Mouse (Mus musculus) spleen, adult 18-20 months (tissue): Measurements from ENCODE around the gene Ubxn1.
"Not testable (repeated sequence)": the region's sequence is repeated elsewhere in the genome, so short reads cannot be mapped to it uniquely, and the experiment has no call there.

Source experiments
- DNase-seq, 2 experiments: peaks; one replicate each; pipeline ENCODE4 v3.0.0; 2022; ENCODE audit warnings: mixed read lengths in 2 of 2

Gene Ubxn1

GRCm38 (mm10) chr19:8871267-8872186, at the start of gene Ubxn1:
Gene Ubxn1, plus strand, starts transcription at chr19:8871496.
- peak; percentile 92 to 93 for DNase-seq

- no peak for DNase-seq
Observed at GRCm38 (mm10) chr19:8822696-8823095, 48.6 kb upstream of the Ubxn1 start.

DNA sequence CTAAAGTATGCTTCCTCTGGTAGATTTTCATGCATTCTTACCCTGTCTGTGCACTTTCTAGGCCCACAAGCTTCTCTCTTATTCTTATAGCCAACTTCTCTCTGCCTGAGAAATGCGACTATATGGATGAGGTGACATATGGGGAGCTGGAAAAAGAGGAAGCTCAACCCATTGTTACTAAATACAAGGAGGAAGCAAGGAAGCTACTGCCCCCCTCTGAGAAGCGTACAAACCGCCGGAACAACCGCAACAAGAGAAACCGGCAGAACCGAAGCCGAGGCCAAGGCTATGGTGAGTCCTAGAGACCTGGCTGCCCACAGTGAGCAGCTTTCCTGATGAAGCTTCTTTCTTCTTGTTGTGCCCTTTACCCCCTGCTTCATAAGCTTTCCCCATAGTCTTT, 41.6 kb upstream of the Ubxn1 start, which contains the start of gene AC129217.1:
Gene AC129217.1 (plus strand): TSS at position 114 of the 400 bp plus-strand sequence.
- DNase-seq: no peak

GRCm38 (mm10) chr19:8830664-8831063, 40.6 kb upstream of the Ubxn1 start:
- no peak for DNase-seq

DNA sequence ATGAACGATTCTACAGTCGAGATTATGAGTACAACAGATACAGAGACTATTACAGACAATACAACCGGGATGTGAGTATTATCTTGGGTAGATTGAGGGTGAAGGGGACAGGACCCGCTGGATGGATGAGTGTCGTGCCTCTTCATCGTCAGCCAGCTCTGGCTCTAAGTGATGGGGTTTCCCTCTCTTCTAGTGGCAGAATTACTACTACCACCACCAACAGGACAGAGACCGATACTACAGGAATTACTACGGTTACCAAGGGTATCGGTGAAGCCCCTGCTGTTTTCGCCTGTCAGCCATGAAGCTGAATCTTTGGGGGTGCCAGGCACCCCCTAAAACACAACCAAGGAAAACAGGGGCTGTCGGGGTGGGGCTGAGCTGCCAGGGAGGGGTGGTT, 40.0 kb upstream of the Ubxn1 start:
- DNase-seq: no peak

DNA sequence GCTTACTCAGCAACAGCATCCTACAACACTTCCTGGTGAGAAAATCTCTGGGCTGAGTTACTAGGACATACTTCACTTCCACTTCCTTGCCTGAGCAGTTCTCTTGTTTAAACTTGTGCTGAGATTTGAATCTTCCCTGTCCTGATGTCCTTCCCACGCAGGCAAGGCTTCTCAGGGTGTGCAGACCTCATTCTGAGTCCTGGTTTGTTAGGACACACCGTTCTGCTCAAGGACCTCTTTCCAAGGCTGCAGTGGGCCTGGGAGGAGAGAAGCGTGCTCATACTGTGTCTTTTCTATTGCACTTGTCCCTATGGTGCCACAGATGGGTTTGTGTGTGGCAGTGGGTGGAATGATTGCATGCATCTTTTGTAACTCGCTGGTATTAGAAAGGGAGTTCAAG, 38.3 kb upstream of the Ubxn1 start:
- no peak for DNase-seq

DNA sequence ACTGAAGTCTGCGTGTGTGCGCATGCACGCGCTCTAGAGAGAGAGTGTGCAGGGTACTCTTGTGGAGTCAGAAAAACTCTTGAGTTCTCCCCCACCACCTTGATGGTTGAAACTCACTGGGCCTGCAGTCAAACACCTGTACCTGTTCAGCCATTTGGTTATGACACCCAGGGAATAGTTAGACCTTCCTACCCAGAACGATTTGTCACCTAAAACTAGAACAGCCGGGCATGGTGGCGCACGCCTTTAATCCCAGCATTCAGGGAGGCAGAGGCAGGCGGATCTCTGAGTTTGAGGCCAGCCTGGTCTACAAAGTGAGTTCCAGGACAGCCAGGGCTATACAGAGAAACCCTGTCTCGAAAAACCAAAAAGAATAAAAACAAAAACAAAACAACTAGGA, 35.0 kb upstream of the Ubxn1 start:
- DNase-seq: not testable (repeated sequence)

DNA sequence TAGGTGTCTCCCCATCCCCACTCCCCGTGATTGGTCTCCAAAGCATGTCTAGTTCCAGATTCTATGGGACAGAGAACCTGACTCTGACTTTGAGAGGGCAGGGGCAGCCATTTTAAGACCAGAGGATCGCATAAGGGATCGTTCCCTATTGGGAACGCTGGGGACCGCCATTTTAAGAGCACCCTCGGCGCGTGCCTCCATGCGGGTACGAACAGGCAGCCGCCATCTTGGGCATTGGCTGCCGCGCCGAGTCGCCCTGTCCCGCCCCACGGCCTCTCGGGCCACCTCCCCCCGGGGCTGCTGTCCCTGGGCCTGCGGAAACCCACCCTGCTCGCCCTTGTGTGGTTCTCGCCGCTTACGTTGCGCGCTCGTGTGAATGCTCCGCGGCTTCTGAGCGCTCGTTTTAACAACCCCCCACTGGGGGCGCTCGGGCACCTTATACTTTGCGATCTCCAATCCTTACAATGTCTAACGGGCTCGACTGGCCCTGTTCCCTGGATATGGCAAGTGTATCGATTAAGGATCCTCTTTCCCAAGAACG, 34.0 kb upstream of the Ubxn1 start, which contains the start of gene Bscl2:
Gene Bscl2 (plus strand): TSS at position 217 of the 541 bp plus-strand sequence.
- peak; percentile 67 to 87 for DNase-seq

- peak in 1 of 2 experiments; percentile 27 for DNase-seq
Observed at GRCm38 (mm10) chr19:8838041-8838730, 33.1 kb upstream of the Ubxn1 start.

DNA sequence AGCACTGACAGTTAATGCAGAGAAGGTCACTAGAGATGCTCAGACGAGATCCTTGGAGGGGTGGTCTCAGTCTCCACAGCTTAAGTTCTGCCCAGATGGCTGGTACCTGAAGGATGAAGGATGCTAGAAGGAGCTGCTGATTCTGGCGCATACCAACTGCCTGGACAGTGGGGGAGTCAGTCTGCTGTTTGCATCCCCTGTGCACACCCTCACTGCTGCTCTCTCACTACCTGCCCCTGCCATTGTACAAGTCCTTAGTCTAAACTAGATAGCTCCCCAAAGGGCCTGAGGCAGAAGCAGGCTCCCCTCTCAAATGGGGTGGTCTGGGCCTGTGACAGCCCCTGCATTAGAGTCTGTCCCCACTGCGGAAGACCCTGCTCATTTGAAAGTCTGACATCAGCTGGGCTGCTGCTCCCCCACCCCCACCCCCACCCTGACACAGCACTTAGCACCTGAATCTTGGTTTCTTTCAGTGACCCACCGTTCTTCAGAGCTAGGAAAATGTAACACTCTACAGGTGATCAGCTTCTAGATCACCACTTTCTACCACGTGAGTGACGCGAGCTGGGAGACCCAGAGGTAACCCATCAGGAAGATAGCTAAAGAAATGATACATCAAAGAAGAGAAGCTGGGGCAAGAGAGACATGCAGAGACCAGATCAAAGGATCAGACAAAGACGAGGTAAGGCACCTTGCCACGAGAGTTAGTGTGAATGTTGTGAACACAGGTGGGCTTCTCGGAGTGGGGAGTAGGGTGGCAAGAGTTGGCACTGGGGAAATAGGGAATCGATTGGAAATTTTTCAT, 32.0 kb upstream of the Ubxn1 start, which contains the start of gene Gng3:
Gene Gng3 (minus strand): TSS at position 92 of the 805 bp plus-strand sequence.
- DNase-seq: no peak

- DNase-seq: peak; percentile 62 to 74
Observed at GRCm38 (mm10) chr19:8839908-8840791, 31.1 kb upstream of the Ubxn1 start.

DNA sequence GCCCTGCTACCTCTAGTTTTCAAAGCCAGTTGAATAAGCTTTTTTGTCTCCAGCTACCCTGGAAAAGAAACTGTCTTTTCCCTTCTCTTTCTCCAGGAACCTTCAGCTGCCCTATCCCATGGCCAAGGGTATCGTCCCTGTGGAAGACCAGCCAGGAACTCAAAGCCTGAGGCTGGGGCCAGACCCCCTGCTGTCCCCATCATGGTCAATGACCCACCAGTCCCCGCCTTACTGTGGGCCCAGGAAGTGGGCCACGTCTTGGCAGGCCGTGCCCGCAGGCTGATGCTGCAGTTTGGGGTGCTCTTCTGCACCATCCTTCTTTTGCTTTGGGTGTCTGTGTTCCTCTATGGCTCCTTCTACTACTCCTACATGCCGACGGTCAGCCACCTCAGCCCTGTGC, 30.3 kb upstream of the Ubxn1 start:
- no peak for DNase-seq

DNA sequence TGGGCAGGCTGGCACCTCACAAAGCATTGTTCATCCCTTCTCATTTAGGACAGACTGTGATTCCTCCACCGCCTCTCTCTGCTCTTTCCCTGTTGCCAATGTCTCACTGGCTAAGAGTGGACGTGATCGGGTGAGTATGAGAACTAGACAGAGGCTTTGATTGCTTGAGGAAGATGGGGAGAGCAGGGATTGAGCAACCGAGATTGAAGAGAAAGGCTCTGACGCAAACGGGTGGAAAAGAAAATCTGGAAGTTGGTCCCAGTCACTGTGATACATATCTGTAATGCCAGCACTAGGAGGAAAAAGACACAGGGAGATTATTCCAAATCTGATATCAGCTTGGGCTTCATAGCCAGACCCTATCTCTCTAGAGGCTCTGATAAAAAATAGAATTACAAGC, 28.3 kb upstream of the Ubxn1 start:
- no peak for DNase-seq

DNA sequence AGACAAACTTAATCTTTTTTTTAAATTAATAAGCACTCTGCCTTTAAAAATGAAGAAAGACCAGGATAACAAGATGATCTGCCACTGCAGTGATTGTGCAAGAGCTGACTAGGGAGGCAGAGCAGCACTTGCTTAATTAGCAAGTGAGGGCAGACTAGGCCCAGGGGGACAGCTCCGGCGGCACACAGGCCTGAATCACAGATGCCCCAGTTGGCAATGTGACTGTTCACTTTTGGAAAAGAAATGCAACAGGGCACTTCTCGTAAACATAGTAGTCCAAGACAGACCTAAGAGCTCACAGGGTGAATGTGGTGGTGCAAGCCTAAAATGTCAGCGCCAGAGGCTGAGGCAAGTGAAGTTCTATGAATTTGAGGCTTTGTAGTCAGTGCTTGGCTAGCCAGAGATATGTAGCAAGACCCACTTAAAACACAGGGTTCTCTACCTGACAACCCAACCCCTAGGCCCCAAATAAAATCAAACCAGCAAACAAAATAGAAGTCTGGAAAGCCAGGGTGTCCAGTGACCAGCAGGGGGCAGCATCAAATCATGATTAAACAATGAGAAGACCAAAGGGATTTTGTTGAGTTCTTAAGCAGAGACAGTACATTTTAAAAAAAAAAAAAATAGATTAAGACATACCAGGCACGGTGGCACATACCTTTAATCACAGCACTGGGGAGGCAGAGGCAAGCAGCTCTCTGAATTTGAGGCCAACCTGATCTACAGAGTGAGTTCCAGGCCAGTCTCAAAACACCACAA, 26.7 kb upstream of the Ubxn1 start:
- peak in 1 of 2 experiments; percentile 83 for DNase-seq

GRCm38 (mm10) chr19:8848356-8848755, 22.9 kb upstream of the Ubxn1 start:
- no peak for DNase-seq

GRCm38 (mm10) chr19:8850402-8850901, 20.8 kb upstream of the Ubxn1 start, which contains the start of gene Lrrn4cl:
Gene Lrrn4cl, plus strand, starts transcription at chr19:8850768.
- DNase-seq: no peak

DNA sequence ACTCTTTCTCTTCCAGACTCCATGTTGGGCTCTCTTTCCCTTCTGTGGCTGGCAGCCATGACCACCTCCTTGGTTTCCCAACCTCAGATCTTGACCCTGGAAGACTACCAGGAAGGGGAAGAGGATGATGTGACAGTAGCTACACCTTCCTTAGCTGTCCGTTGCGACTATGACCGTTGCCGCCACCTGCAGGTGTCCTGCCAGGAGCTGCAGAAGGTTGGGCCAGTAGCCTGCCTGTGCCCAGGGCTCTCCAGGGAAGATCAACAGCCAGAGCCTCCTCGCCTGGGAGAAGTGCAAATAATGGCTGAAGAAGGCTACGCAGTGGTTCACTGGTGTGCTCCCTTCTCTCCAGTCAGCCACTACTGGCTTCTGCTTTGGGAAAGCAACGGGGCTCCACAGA, 19.7 kb upstream of the Ubxn1 start:
- no peak for DNase-seq

DNA sequence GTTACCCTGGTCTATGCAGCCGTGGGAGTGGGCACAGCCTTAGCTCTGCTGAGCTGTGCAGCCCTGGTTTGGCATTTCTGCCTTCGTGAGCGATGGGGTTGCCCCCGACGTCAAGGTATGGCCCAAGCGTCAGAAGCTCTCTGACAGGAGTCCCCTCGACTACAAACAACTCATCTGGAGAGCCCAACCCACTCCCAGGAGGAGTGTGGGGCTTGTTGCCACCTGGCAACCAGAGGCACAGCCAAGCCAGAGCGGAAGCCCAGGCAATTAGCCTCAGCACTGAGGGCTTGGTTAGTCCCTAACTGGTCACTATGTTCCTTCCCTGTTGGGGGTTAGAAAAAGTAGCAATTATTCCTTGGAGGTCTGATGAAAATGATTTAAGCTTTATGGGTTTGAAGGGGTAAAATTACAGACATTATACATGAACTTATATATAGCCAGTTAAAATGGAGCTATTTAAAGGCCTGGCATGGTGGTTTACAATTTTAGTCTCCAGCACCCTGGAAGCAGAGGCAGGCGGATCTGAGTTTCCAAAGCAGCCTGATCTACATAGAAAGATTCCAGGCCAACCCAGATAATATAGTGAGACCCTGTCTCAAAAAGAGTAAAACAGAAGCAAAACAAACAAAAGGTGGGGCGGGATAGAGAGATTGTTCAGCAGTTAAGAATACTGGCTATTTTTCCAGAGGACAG, 18.9 kb upstream of the Ubxn1 start:
- DNase-seq: no peak

DNA sequence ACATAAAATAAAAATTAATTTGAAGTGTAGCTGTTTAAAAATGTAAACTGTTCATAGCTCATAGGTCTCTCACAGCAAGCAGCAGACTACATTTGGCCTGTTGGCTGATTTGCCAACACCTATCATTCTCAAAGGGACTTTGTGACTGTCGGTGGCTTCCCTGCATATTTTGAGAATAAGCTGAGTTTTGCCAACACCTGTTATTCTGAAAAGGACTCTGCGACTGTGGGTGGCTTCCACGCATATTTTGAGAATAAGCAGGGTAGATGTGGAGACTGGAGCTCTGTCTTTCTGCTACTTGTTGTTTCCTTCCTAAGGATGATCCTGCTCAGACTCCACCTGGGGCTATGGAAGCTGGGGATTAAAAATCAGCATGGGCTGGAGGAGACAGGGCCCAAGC, 18.2 kb upstream of the Ubxn1 start:
- DNase-seq: no peak

GRCm38 (mm10) chr19:8857689-8858088, 13.6 kb upstream of the Ubxn1 start:
- peak in 1 of 2 experiments; percentile 32 for DNase-seq
